Mouse (Mus musculus): ENCODE measurements around the gene Nup210l.

DNA sequence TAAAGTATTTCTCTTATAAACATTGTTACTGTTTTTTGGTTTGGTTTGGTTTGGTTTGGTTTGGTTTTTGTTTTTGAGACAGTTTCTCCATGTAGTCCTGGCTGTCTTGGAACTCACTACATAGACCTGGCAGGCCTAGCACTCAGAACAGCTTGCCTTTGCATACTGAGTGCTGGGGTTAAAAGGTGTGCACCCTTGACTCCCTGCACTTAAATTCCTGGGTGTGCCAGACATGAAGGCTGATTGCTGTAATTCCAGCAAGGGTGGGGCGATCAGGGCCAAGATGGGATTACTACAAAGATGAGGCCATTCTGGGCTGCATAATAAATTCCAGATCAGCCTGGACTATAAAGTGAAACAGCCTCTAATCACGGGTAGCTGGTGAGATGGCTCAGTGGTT is 1.7 kb upstream of the Nup210l start:
- no peak for TF ChIP-seq POLR2A (IDR thresholded peaks at IDR 0.05; ENCODE audit: low read depth, low read length)
- no peak for TF ChIP-seq CTCF (IDR thresholded peaks at IDR 0.05; ENCODE audit: extremely low read depth, insufficient read depth, insufficient read length, insufficient replicate concordance)

Data from spleen, adult 2 months (tissue).